Mouse (Mus musculus): Measurements from ENCODE around the gene Fam71f2. TPM values are rescaled to one million over a fixed set of nuclear protein-coding genes. Genes with fewer than 3 reads are reported as not detected.

Fam71f2 gene
- polyA plus RNA-seq, 1 experiment from 2014 or later, result 0.29 TPM

DNA sequence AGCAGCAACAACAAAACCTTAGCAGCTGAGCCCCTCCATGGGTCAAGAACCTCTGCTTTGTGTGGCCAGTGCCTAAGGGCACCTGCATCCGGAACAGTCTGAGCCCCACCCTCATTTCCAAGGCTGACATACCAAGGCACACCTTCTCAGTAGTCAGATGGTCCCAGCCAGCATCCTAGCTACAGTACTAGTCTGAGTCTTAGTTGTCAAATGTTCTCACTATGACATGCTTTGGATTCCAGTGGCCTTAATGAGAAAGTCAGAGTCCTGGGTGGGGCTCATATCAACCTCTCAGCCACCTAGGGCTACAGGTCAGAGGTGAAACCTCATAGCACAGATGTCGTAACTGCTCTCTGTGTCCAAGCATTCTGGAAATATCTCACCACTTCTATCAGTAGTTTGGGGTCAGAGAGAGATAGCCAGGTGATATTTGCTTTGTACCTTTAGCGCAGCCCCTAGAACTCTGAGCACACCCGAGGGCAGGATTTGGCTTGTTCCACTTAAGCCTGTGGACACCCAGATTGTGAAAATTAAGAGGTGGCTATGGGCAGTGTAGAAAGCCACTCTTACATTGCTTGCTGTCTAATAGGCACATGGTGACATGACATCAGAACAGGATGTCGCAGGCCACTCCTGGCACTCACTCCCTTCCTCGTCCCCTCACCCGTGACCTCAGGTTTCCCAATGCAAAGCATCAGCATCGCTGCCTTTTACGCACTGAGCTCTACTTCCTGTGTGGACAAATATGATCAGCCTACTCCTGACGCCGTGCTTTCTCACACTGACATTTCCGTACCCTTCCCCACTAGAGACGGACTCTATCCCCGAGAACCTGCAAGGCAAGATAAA is 33.9 kb upstream of the Fam71f2 start:
- 43% methylated on average over 14 of the region's 14 CpGs for WGBS
- Histone ChIP-seq H3K27me3 (ENCODE audit: control insufficient read depth, insufficient read depth, low read length) (no peaks in the 10 kb centered on the region), H3K36me3 (ENCODE audit: control insufficient read depth, insufficient read depth) (no peaks in the 10 kb centered on the region), H3K9ac (ENCODE audit: low read length) (no peak overlapping the region), H3K4me2 (ENCODE audit: low read depth, low read length) (no peak overlapping the region), H3K4me3 (ENCODE audit: low read length) (no peak overlapping the region), H3K27ac (ENCODE audit: low read length) (no peak overlapping the region), H3K9me3 (replicated peaks; ENCODE audit: control insufficient read depth, low read length) (no peaks in the 10 kb centered on the region), H3K4me1 (ENCODE audit: control insufficient read depth, insufficient read depth, low read length) (no peaks in the 10 kb centered on the region)
- no peak for ATAC-seq (replicated peaks; ENCODE audit: extremely low read depth, insufficient read depth, low FRiP score)

GRCm38 (mm10) chr6:29246183-29246582 is 33.2 kb upstream of the Fam71f2 start:
- H3K9me3 ChIP-seq (replicated peaks; ENCODE audit: control insufficient read depth, low read length), result no peaks in the 10 kb centered on the region
- no peak overlapping the region for H3K4me2 ChIP-seq (ENCODE audit: low read depth, low read length)
- ATAC-seq (replicated peaks; ENCODE audit: extremely low read depth, insufficient read depth, low FRiP score), result no peak
- H3K4me3 ChIP-seq (ENCODE audit: low read length), result no peak overlapping the region
- no peaks in the 10 kb centered on the region for H3K36me3 ChIP-seq (ENCODE audit: control insufficient read depth, insufficient read depth)
- 63% methylated on average over 3 of the region's 3 CpGs for WGBS
- no peak overlapping the region for H3K27ac ChIP-seq (ENCODE audit: low read length)
- H3K9ac ChIP-seq (ENCODE audit: low read length), result no peak overlapping the region
- no peaks in the 10 kb centered on the region for H3K4me1 ChIP-seq (ENCODE audit: control insufficient read depth, insufficient read depth, low read length)
- no peaks in the 10 kb centered on the region for H3K27me3 ChIP-seq (ENCODE audit: control insufficient read depth, insufficient read depth, low read length)

DNA sequence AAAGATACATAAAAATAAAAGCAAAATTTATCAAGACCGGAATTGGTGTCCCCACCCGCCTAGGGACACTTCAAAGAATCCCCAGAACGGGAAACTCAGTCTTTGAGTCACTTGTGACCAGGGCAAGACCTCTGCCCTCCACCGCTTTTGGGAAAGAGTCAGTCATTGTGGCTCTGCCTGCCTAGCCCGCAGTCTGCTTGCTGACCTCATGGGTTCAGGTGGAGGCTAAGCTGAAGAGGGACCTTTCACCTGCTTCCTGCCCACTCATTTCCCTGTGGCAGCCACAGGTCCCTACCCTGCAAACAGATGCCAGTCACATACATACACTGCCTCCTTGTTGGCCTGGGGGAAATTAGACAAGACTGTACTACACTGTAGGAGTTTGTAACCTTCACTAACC is 32.8 kb upstream of the Fam71f2 start:
- H3K9me3 ChIP-seq (replicated peaks; ENCODE audit: control insufficient read depth, low read length), result no peaks in the 10 kb centered on the region
- H3K27me3 ChIP-seq (ENCODE audit: control insufficient read depth, insufficient read depth, low read length), result no peaks in the 10 kb centered on the region
- ATAC-seq (replicated peaks; ENCODE audit: extremely low read depth, insufficient read depth, low FRiP score), result no peak
- no peak overlapping the region for H3K9ac ChIP-seq (ENCODE audit: low read length)
- no peak overlapping the region for H3K27ac ChIP-seq (ENCODE audit: low read length)
- WGBS, result 62% methylated on average over 5 of the region's 5 CpGs
- no peak overlapping the region for H3K4me2 ChIP-seq (ENCODE audit: low read depth, low read length)
- no peaks in the 10 kb centered on the region for H3K36me3 ChIP-seq (ENCODE audit: control insufficient read depth, insufficient read depth)
- H3K4me1 ChIP-seq (ENCODE audit: control insufficient read depth, insufficient read depth, low read length), result no peaks in the 10 kb centered on the region
- no peak overlapping the region for H3K4me3 ChIP-seq (ENCODE audit: low read length)

DNA sequence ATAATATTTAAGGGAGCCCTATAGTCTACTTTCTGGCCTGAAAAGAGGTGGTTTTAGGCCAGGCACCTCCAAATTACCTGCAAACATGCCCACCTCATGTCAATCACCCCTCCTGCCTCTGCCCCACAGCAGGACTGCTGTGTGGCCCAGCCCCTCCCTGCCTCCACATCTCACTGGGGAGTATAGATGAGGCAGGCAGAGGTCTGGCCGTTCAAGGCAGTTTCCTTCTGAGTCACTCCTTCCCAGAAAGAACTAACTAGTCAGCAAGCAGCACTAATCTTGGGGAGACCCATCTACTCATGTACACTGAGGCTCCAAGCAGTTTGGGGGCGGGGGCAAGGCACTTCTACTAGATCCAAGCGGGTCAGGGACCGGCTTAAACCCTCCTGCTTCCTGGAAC is 32.3 kb upstream of the Fam71f2 start:
- Histone ChIP-seq H3K36me3 (ENCODE audit: control insufficient read depth, insufficient read depth) (no peaks in the 10 kb centered on the region), H3K9ac (ENCODE audit: low read length) (no peak overlapping the region), H3K4me2 (ENCODE audit: low read depth, low read length) (no peak overlapping the region), H3K4me3 (ENCODE audit: low read length) (no peak overlapping the region), H3K4me1 (ENCODE audit: control insufficient read depth, insufficient read depth, low read length) (no peaks in the 10 kb centered on the region), H3K27me3 (ENCODE audit: control insufficient read depth, insufficient read depth, low read length) (no peaks in the 10 kb centered on the region), H3K27ac (ENCODE audit: low read length) (no peak overlapping the region), H3K9me3 (replicated peaks; ENCODE audit: control insufficient read depth, low read length) (no peaks in the 10 kb centered on the region)
- WGBS, result 60% methylated on average over 4 of the region's 4 CpGs
- ATAC-seq (replicated peaks; ENCODE audit: extremely low read depth, insufficient read depth, low FRiP score), result no peak

DNA sequence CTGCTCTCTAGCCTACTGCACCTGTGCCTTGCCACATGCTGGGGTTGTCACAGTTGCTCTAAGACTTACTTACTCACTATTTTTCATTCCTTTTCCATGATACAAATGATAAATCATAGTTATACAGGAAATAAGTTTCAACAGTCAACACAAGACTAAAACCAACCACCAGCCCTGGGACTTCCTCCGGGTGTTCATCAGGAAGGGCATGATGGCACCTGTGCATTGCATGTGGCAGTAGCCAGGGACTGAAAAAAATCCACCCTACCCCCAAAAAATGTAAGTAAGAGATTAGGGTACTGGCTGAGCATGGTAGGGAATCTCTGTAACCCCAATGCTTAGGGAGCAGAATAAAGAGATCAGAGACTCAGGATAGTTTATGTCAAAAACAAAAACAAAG is 20.0 kb upstream of the Fam71f2 start:
- H3K27ac ChIP-seq (ENCODE audit: low read length), result no peak overlapping the region
- WGBS, result 70% methylated on average over 1 of the region's 1 CpGs
- ATAC-seq (replicated peaks; ENCODE audit: extremely low read depth, insufficient read depth, low FRiP score), result no peak

DNA sequence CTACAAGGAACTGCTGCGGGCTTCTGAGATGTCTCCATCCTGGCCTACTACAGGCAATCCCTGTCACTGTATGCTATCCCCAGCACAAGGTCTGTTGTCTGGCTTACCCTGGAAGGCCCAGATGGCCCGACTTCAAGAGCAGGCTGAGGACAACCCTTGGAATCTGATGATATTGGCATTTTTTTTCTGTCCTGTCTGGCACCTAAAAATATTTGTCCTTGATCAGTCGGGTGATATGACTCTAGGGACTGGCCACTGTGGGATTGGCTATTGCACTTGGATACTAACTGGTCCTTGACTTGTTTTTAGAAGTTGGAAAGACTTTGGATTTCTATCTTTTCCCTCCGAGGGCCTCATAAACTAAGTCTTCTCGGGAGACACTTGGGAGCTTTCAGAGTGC is 17.6 kb upstream of the Fam71f2 start:
- Histone ChIP-seq H3K36me3 (ENCODE audit: control insufficient read depth, insufficient read depth) (no peaks in the 10 kb centered on the region), H3K4me2 (ENCODE audit: low read depth, low read length) (no peak overlapping the region), H3K27me3 (ENCODE audit: control insufficient read depth, insufficient read depth, low read length) (no peaks in the 10 kb centered on the region), H3K9ac (ENCODE audit: low read length) (no peak overlapping the region), H3K27ac (ENCODE audit: low read length) (no peak overlapping the region), H3K9me3 (replicated peaks; ENCODE audit: control insufficient read depth, low read length) (no peaks in the 10 kb centered on the region), H3K4me1 (ENCODE audit: control insufficient read depth, insufficient read depth, low read length) (no peaks in the 10 kb centered on the region), H3K4me3 (ENCODE audit: low read length) (no peak overlapping the region)
- ATAC-seq (replicated peaks; ENCODE audit: extremely low read depth, insufficient read depth, low FRiP score), result no peak
- 69% methylated on average over 5 of the region's 5 CpGs for WGBS

More for the DNA sequence above, 20.0 kb upstream of the Fam71f2 start:
- no peak overlapping the region for H3K4me2 ChIP-seq (ENCODE audit: low read depth, low read length)
- no peaks in the 10 kb centered on the region for H3K36me3 ChIP-seq (ENCODE audit: control insufficient read depth, insufficient read depth)
- H3K9ac ChIP-seq (ENCODE audit: low read length), result no peak overlapping the region
- no peak overlapping the region for H3K4me3 ChIP-seq (ENCODE audit: low read length)
- H3K27me3 ChIP-seq (ENCODE audit: control insufficient read depth, insufficient read depth, low read length), result no peaks in the 10 kb centered on the region
- no peaks in the 10 kb centered on the region for H3K4me1 ChIP-seq (ENCODE audit: control insufficient read depth, insufficient read depth, low read length)
- H3K9me3 ChIP-seq (replicated peaks; ENCODE audit: control insufficient read depth, low read length), result no peaks in the 10 kb centered on the region

- WGBS, result 61% methylated on average over 6 of the region's 6 CpGs
- no peak overlapping the region for H3K4me3 ChIP-seq (ENCODE audit: low read length)
- no peaks in the 10 kb centered on the region for H3K36me3 ChIP-seq (ENCODE audit: control insufficient read depth, insufficient read depth)
- no peaks in the 10 kb centered on the region for H3K27me3 ChIP-seq (ENCODE audit: control insufficient read depth, insufficient read depth, low read length)
- H3K27ac ChIP-seq (ENCODE audit: low read length), result no peak overlapping the region
- H3K4me2 ChIP-seq (ENCODE audit: low read depth, low read length), result no peak overlapping the region
- H3K9ac ChIP-seq (ENCODE audit: low read length), result no peak overlapping the region
- ATAC-seq (replicated peaks; ENCODE audit: extremely low read depth, insufficient read depth, low FRiP score), result no peak
- H3K4me1 ChIP-seq (ENCODE audit: control insufficient read depth, insufficient read depth, low read length), result no peaks in the 10 kb centered on the region
- no peaks in the 10 kb centered on the region for H3K9me3 ChIP-seq (replicated peaks; ENCODE audit: control insufficient read depth, low read length)
These were observed 15.5 kb upstream of the Fam71f2 start for GRCm38 (mm10) chr6:29263650-29264455.

DNA sequence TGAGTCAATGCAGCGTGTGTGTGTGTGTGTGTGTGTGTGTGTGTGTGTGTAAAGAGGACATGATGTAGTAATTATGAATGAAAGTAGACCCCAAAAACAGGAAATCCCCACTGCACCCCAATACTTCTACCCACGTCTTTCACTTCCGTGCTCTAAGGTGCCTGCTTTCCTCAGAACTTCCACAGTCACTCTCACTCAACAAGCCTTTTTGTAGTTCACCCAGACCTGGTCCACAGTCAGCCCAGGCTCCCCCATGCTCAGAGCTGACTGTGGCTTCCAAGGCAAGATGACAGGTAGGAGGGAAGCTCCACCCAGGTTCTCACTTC is 15.0 kb upstream of the Fam71f2 start:
- no peak overlapping the region for H3K27ac ChIP-seq (ENCODE audit: low read length)
- no peaks in the 10 kb centered on the region for H3K27me3 ChIP-seq (ENCODE audit: control insufficient read depth, insufficient read depth, low read length)
- WGBS, result 72% methylated on average over 3 of the region's 3 CpGs
- H3K9ac ChIP-seq (ENCODE audit: low read length), result no peak overlapping the region
- H3K4me1 ChIP-seq (ENCODE audit: control insufficient read depth, insufficient read depth, low read length), result no peaks in the 10 kb centered on the region
- no peaks in the 10 kb centered on the region for H3K9me3 ChIP-seq (replicated peaks; ENCODE audit: control insufficient read depth, low read length)
- no peak overlapping the region for H3K4me2 ChIP-seq (ENCODE audit: low read depth, low read length)
- no peak overlapping the region for H3K4me3 ChIP-seq (ENCODE audit: low read length)
- no peaks in the 10 kb centered on the region for H3K36me3 ChIP-seq (ENCODE audit: control insufficient read depth, insufficient read depth)
- ATAC-seq (replicated peaks; ENCODE audit: extremely low read depth, insufficient read depth, low FRiP score), result no peak

DNA sequence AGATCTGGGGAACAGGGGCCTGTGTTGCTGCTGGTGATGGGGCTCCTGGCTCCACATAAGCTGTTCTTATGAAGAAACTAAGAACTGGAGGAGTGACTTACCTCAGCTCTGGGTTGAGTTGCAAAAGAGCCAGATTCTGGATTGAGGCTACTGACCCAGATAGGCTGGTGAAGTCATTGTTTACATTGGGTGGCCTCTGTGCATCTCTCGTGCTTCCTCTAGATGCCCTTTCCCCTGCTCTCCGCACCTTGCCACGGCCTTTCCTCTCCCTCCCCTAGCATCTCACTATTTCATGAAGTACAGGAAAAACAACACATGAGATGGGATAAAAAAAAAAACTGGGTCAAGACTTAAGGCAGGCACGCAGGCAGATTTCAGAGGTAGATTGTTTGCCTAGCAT is 12.5 kb upstream of the Fam71f2 start:
- Histone ChIP-seq H3K4me1 (ENCODE audit: control insufficient read depth, insufficient read depth, low read length) (peaks cover 10% of the 10 kb centered on the region), H3K36me3 (ENCODE audit: control insufficient read depth, insufficient read depth) (no peaks in the 10 kb centered on the region), H3K9me3 (replicated peaks; ENCODE audit: control insufficient read depth, low read length) (no peaks in the 10 kb centered on the region), H3K4me3 (ENCODE audit: low read length) (no peak overlapping the region), H3K9ac (ENCODE audit: low read length) (no peak overlapping the region), H3K27ac (ENCODE audit: low read length) (no peak overlapping the region), H3K27me3 (ENCODE audit: control insufficient read depth, insufficient read depth, low read length) (no peaks in the 10 kb centered on the region), H3K4me2 (ENCODE audit: low read depth, low read length) (no peak overlapping the region)
- no peak for ATAC-seq (replicated peaks; ENCODE audit: extremely low read depth, insufficient read depth, low FRiP score)
- WGBS, result 52% methylated on average over 4 of the region's 4 CpGs
